Mouse (Mus musculus): ENCODE data around the gene Trim47.

Gene Trim47

DNA sequence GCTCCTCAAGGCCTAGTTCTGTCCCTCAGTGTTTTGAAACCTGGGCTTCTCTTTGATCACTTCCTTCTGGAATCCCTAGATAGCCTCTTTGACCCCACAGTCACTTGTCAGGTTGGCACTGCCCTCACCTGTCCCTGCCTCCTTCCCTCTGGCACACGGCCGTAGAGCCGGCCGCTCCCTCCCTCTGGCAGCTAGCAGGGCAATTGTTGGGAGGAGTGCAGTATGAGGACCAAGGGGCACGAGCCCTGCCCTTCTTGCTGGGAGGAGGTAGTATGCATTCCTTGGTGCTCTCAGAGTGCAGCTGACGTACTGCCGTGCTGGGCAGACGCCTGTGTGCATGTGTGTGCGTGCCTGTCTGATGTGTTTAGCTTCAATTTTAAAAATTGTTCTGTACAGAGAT is 66.4 kb downstream of the Trim47 start:
- DNase-seq: no peak

DNA sequence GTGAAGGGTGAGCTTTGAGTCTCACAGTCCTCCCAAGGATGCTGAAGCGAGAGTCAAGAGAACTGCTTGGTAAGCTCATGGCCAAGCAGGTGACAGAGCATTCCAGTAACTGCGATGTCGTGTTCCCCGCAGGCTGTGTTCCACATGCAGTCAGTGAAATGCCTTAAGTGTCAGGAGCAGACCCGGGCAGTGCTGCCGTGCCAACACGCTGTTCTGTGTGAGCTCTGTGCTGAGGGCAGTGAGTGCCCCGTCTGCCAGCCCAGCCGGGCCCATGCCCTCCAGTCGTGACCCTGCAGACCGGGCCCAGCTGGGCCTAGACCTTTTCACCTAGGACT is 67.4 kb downstream of the Trim47 start:
- DNase-seq: no peak

DNA sequence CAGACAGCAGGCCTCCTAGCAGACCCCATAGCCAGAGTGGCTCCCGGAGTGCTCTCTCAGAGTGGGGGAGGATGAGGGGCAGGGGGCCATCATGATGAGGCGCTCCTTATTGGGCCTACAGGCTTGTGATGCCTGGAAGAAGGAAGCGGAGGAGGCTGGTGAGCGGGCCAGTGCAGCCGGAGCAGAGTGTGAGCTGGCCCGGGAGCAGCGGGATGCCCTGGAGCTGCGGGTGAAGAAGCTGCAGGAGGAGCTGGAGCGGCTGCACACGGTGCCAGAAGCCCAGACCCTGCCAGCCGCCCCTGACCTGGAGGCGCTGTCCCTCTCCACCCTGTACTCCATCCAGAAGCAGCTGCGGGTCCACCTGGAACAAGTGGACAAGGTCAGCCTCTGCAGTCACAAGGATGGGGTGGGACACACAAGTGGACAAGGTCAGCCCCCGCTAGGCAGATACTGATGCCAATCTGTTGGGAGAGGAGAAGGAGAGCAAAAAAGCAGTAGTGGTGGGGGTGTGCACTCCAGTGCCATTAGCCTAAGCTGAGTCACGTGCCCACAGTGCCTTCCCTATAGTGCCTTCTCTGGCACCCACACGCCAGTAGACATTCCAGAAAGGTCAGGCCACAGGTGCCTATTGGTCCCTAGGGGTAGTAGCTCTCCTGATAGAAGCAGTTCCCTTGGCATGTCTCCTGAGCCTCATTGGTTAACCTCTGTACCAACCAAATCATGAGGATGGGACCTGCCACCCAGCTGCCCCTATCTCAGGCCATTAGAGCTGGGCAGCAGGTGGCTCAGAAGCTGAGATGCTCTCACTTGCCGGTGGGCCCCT is 67.9 kb downstream of the Trim47 start:
- no peak for DNase-seq

DNA sequence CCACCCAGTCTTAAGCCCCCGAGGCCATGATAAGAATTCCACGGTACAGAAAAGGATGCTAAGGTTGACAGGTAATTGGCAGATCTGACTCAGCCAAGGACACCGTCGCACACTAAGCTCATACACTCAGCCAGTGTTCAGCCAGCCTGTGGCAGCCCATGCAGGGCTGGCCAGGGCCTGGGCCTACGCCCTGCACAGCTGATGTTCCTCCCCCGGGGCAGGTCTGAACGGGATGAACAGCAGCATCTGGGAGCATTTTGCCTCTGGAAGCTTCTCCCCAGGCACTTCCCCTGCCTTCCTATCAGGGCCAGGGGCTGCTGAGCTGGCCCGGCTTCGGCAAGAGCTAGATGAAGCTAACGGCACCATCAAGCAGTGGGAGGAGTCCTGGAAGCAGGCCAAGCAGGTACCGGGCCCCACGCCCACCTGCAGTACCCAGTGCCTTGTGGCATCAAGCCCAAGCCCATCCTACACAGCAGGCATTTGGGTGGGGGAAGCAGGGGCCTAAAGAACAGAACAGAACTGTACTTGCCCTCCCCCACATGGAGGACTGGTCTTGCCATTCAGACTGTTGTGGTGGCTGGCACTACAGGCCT is 68.9 kb downstream of the Trim47 start:
- DNase-seq: no peak

DNA sequence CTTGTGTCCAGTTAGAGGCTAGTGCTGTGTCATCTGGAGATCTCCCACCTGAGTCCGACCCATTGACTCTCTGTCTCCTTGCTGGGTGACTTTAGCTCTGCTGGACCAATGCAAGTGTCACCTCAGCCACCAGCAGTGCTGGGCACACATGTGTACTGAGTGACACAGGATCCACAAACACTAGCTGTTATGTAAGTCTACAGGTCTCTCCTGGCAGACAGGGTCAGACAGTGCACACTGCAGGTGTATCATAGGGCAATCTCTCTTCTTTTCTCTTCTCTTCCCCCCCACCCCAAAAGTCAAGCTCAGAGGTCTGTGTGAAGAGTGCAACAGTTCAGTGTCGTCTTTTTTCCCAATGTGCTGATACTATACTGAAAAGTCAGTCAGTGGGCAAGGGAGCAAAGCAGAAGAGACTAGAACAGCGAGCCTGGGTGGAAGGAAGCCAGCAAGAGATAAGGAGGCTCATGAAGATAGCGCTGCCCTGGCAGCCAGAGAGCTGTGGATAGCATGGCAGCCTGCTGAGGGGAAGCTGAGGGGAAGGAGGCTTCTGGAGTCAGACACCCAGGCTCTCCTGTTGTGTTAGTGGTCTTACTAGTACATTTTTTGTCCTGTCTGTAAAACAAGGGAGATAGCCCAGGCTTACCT is 69.7 kb downstream of the Trim47 start:
- no peak for DNase-seq

DNA sequence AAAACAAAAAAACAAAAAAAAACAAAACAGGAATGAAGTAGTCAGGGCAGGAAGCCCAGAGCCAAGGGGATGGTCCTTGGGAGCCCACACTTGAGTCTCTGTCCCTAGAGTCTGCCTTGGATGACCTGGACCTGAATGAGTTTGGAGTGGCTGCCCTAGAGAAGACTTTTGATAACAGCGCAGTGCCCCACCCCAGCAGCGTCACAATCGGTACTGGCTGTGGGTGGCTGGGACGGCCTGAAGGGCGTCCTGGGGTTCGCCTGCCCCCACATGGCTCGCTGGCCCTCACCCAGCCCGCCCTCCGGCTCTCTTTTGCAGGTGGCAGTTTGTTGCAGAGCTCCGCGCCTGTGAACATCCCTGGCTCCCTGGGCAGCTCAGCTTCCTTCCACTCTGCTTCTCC is 71.1 kb downstream of the Trim47 start:
- DNase-seq: no peak

All from kidney, adult 18-20 months (tissue).